Mouse (Mus musculus): ENCODE data around the gene Ralgapa2. TPM values are rescaled to one million over a fixed set of nuclear protein-coding genes. Genes with fewer than 3 reads are reported as not detected.
"Not testable (repeated sequence)": the region's sequence is repeated elsewhere in the genome, so short reads cannot be mapped to it uniquely, and the experiment has no call there.

The Ralgapa2 gene
- polyA plus RNA-seq, 1 experiment from 2014 or later = 7.7 TPM

DNA sequence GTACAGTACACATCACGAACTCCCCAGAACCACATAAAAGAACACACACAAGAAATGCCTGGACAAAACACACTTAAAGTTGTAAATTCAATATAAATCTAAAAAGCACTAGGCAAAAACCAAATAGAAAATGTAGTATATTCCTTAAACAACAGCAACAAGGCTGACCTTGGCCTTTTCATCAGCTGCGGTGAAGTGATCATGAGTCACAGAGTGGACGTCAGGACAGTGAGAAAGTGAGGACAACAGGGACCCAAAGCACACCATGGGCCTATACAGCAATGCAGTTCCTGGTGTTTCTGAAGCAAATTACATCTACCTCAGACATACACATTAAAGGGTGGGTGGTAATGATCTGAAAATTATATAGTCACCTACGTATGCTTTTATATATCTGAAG is 44.1 kb downstream of the Ralgapa2 start:
- Histone ChIP-seq H3K27ac (no peak overlapping the region), H3K4me2 (no peak overlapping the region), H3K36me3 (no peaks in the 10 kb centered on the region), H3K4me3 (no peak overlapping the region), H3K9ac (no peak overlapping the region), H3K9me3 (no peaks in the 10 kb centered on the region), H3K4me1 (no peaks in the 10 kb centered on the region), H3K27me3 (no peaks in the 10 kb centered on the region)
- WGBS = 86% methylated on average over 4 of the region's 4 CpGs
- ATAC-seq (ENCODE audit: borderline replicate concordance, extremely low read depth, low FRiP score, low TSS enrichment) = no peak

DNA sequence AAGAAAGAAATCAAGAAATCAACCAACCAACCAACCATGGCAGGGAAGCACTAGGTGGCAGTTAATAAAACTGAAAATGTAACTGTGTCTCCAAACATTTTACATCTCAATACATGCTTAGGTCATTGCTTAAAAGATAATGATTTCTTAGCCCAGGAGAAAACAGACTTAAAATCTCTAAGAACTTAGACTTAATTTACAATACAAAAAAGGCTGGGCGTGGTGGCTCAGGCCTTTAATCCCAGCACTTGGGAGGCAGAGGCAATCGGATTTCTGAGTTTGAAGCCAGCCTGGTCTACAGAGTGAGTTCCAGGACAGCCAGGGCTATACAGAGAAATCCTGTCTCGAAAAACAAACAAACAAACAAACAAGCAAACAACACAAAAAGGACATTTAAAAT is 45.3 kb downstream of the Ralgapa2 start:
- not testable (repeated sequence) for H3K4me3 ChIP-seq; H3K36me3 ChIP-seq; H3K27ac ChIP-seq; H3K9ac ChIP-seq; ATAC-seq (ENCODE audit: borderline replicate concordance, extremely low read depth, low FRiP score, low TSS enrichment); H3K9me3 ChIP-seq; H3K27me3 ChIP-seq; H3K4me1 ChIP-seq; H3K4me2 ChIP-seq
- 74% methylated on average over 3 of the region's 3 CpGs for WGBS

DNA sequence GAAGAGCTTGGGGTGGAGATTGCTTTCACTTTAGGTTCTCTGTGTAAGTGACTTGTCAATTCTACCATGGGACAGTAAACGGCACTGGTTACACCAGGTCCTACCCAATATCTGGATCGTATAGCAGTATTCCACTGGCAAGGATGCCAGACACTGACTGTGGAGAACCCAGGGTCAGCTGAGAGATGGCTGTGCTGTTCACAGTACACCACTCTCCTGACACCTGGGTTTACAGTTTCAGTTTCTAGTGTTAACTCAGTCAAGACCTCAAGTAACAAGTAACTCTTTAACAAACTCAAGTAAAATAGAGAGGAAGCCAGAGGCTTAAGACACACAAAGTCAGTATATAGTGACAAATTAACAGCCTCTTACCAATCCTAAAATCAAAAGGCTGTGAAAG is 54.6 kb downstream of the Ralgapa2 start:
- Histone ChIP-seq H3K4me3 (no peak overlapping the region), H3K9me3 (no peaks in the 10 kb centered on the region), H3K4me2 (no peak overlapping the region), H3K4me1 (no peaks in the 10 kb centered on the region), H3K9ac (no peak overlapping the region), H3K27ac (no peak overlapping the region), H3K36me3 (no peaks in the 10 kb centered on the region), H3K27me3 (no peaks in the 10 kb centered on the region)
- no peak for ATAC-seq (ENCODE audit: borderline replicate concordance, extremely low read depth, low FRiP score, low TSS enrichment)
- 53% methylated on average over 2 of the region's 2 CpGs for WGBS

DNA sequence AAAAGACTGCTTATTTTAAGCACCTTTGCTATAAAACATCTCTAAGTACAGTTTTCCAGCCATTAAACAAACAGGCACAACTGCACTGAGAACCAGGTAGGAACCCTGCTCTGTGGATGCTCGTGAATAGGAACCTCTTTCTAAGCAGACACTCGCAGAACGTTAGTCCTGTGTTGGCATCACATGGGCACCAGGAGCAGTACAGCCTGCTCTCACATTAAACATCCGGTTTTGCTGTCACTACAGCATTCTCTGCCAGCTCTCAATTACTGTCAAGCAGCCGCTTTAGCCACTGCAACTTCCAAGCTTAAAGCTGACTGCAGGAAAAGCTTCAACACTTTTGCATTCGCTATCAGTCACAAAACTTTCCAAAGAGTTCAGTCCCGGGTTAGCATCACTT is 55.5 kb downstream of the Ralgapa2 start:
- H3K9ac ChIP-seq = no peak overlapping the region
- ATAC-seq (ENCODE audit: borderline replicate concordance, extremely low read depth, low FRiP score, low TSS enrichment) = no peak
- H3K4me2 ChIP-seq = no peak overlapping the region
- H3K4me3 ChIP-seq = no peak overlapping the region
- no peaks in the 10 kb centered on the region for H3K9me3 ChIP-seq
- 59% methylated on average over 7 of the region's 7 CpGs for WGBS
- no peak overlapping the region for H3K27ac ChIP-seq
- no peaks in the 10 kb centered on the region for H3K27me3 ChIP-seq
- H3K4me1 ChIP-seq = no peaks in the 10 kb centered on the region
- H3K36me3 ChIP-seq = no peaks in the 10 kb centered on the region

DNA sequence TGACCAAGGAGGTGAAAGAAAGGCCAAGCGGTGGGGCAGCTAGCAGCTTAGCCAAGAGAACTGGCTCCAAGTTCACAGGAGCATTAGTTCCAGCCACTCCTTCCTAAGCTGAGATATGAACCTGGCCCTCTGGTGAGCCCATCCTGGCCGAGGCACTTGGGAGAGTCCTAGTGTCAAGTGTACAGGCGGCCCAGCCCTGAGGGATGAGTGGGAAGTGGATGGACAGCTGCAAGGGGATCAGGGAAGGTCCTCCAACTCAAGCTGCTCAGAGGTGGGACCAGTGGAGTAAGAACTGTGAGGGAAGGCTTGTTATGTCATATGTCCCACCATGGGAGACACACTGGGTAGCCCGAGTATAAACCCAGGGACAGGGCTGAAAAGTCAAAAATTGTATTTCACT is 56.1 kb downstream of the Ralgapa2 start:
- no peaks in the 10 kb centered on the region for H3K27me3 ChIP-seq
- H3K9me3 ChIP-seq = no peaks in the 10 kb centered on the region
- WGBS = 88% methylated on average over 4 of the region's 4 CpGs
- H3K4me2 ChIP-seq = no peak overlapping the region
- H3K4me3 ChIP-seq = no peak overlapping the region
- no peaks in the 10 kb centered on the region for H3K36me3 ChIP-seq
- no peak overlapping the region for H3K27ac ChIP-seq
- H3K4me1 ChIP-seq = no peaks in the 10 kb centered on the region
- H3K9ac ChIP-seq = no peak overlapping the region
- ATAC-seq (ENCODE audit: borderline replicate concordance, extremely low read depth, low FRiP score, low TSS enrichment) = no peak

DNA sequence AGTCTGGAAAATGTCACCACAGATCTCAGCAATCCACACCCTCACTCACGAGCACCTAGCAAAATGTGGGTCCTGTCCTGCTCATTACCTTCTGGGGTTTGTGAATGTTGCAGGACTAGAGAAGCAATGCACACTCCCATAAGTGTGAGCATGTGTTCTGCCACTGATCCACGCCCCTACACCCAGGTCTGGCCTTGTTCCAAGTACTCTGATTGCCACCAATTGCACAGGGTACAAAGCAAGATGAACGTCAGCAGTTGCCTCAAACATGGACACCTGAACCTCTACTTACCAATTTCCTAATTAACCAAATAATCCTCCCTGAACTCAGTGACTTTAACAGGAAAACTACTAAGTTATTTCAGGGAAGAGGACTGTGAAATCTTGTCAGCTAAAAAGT is 68.1 kb downstream of the Ralgapa2 start:
- H3K9ac ChIP-seq = no peak overlapping the region
- no peaks in the 10 kb centered on the region for H3K4me1 ChIP-seq
- no peaks in the 10 kb centered on the region for H3K9me3 ChIP-seq
- 61% methylated on average over 3 of the region's 3 CpGs for WGBS
- H3K27ac ChIP-seq = no peak overlapping the region
- no peak overlapping the region for H3K4me3 ChIP-seq
- H3K36me3 ChIP-seq = no peaks in the 10 kb centered on the region
- H3K4me2 ChIP-seq = no peak overlapping the region
- no peaks in the 10 kb centered on the region for H3K27me3 ChIP-seq
- no peak for ATAC-seq (ENCODE audit: borderline replicate concordance, extremely low read depth, low FRiP score, low TSS enrichment)

DNA sequence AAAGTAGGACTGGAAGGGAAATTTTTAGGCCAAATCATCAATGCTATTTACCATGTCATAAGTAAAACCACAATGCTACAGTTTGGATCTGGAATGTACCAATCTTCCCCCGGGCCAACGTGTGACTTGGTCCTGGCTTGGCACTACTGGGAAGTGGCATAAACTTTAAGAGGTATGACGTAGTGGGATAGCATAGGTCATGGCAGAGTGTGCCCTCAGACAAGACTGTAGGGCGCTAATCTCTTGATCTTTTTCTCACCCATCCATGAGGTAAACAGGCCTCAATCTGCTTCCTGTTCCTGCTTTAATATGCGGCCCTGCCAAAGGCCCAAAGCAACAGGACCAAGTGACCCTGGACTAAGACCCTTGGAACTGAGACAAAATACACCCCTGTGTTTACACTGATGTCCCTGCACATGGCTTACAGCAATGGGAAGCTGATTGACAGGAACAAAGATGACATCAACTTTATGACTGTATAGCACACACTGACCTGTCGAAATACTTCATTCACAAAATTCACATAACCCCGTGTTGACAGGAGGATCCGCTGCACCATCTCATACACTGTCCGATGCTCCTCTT is 68.8 kb downstream of the Ralgapa2 start:
- H3K9me3 ChIP-seq = no peaks in the 10 kb centered on the region
- H3K27me3 ChIP-seq = no peaks in the 10 kb centered on the region
- H3K4me1 ChIP-seq = no peaks in the 10 kb centered on the region
- 81% methylated on average over 9 of the region's 9 CpGs for WGBS
- no peak overlapping the region for H3K27ac ChIP-seq
- no peak overlapping the region for H3K9ac ChIP-seq
- no peaks in the 10 kb centered on the region for H3K36me3 ChIP-seq
- H3K4me2 ChIP-seq = no peak overlapping the region
- ATAC-seq (ENCODE audit: borderline replicate concordance, extremely low read depth, low FRiP score, low TSS enrichment) = peak; percentile 42; the same call in 1 of the 2 replicates
- no peak overlapping the region for H3K4me3 ChIP-seq

DNA sequence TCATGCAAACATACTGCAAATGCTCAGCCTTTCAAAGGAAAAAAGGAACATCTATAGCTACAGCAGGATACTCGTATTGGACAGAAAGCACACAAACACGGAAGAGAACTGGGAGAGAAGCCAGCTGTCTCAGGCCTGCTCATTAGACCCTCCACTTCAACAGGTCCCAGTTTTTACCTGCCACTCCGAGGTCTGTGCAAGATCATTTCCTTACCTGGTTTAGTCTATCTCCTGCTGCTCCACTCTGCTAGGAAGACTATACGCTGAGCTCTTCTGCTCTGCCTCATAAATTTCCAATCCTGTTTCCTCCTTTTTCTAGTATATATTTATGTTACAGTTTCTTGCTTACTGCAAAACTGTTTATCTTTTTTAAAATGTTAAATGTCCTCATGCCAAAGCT is 70.4 kb downstream of the Ralgapa2 start:
- Histone ChIP-seq H3K27ac (no peak overlapping the region), H3K9me3 (no peaks in the 10 kb centered on the region), H3K4me1 (no peaks in the 10 kb centered on the region), H3K4me2 (no peak overlapping the region), H3K9ac (no peak overlapping the region), H3K4me3 (no peak overlapping the region), H3K36me3 (no peaks in the 10 kb centered on the region), H3K27me3 (no peaks in the 10 kb centered on the region)
- no peak for ATAC-seq (ENCODE audit: borderline replicate concordance, extremely low read depth, low FRiP score, low TSS enrichment)
- WGBS = 71% methylated on average over 4 of the region's 4 CpGs

DNA sequence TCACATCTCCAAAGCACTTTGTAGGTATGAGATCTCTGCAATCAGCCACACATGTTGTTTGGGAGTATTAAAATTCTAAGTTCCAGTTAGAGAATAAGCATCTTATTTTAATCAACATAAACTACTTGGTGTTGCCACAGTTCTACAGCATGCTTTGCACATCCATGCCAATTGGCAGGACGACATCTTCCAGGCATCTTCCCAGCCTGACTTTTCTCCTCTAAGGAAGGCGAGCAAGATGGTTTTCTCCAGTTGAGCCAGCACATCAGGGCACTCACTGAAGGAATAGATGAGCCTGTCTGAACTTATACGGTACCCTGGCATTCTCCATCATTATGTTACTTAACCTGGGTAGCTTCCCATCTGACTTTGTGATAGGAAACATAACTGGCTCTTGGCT is 83.4 kb downstream of the Ralgapa2 start:
- H3K4me1 ChIP-seq = no peaks in the 10 kb centered on the region
- ATAC-seq (ENCODE audit: borderline replicate concordance, extremely low read depth, low FRiP score, low TSS enrichment) = no peak
- 85% methylated on average over 3 of the region's 3 CpGs for WGBS

DNA sequence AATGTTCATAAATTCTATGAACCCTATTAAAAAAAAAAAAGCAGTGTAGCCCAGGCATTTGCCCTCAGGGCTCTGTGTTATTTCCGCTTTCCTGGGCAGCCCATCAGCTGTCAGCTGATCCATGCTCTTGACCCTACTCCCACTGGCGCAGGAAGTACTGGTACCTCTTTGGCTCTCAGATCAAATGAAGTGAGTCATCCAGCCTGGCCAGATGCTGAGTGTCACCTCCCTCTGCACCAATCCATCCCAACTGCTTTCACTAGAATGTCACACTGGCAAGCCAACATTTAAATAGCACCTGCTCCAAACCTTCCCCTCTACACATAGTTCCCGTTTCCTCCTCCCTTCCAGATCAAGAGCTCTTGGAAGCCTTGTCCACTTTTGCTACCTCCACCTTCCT is 84.8 kb downstream of the Ralgapa2 start:
- H3K27me3 ChIP-seq = no peaks in the 10 kb centered on the region
- H3K9ac ChIP-seq = no peak overlapping the region
- H3K27ac ChIP-seq = no peak overlapping the region
- 77% methylated on average over 3 of the region's 3 CpGs for WGBS
- H3K36me3 ChIP-seq = 0 out of 2 replicates have a peak, but pooled peaks cover 3% of the 10 kb centered on the region
- H3K9me3 ChIP-seq = no peaks in the 10 kb centered on the region
- H3K4me2 ChIP-seq = no peak overlapping the region
- H3K4me3 ChIP-seq = no peak overlapping the region
- ATAC-seq (ENCODE audit: borderline replicate concordance, extremely low read depth, low FRiP score, low TSS enrichment) = no peak
- H3K4me1 ChIP-seq = no peaks in the 10 kb centered on the region

More for the DNA sequence above, 83.4 kb downstream of the Ralgapa2 start:
- Histone ChIP-seq H3K36me3 (0 out of 2 replicates have a peak, but pooled peaks cover 3% of the 10 kb centered on the region), H3K9me3 (no peaks in the 10 kb centered on the region), H3K4me2 (no peak overlapping the region), H3K27ac (no peak overlapping the region), H3K27me3 (no peaks in the 10 kb centered on the region), H3K4me3 (no peak overlapping the region), H3K9ac (no peak overlapping the region)

DNA sequence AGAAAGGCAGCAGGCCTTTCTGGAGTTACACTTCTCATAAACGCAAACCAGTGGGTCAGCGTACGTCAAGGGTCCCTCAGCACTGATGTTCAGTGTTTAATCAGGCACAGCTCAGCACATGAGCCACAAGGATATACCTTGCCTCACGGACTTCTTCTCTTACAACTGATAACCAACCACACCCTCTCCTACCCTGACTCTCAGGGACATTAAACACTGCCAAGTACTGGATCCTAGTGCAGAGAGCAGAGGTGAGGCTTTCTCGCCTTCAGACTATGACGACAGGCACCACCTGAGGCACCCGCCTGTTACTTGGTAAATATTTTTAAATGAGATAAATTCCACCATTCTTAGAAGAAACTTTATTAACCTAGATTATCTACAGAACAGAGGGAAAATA is 85.8 kb downstream of the Ralgapa2 start:
- ATAC-seq (ENCODE audit: borderline replicate concordance, extremely low read depth, low FRiP score, low TSS enrichment) = no peak
- 85% methylated on average over 7 of the region's 7 CpGs for WGBS
- H3K4me1 ChIP-seq = no peaks in the 10 kb centered on the region
- H3K27ac ChIP-seq = no peak overlapping the region
- H3K9ac ChIP-seq = no peak overlapping the region
- H3K36me3 ChIP-seq = 0 out of 2 replicates have a peak, but pooled peaks cover 3% of the 10 kb centered on the region
- no peaks in the 10 kb centered on the region for H3K9me3 ChIP-seq
- no peak overlapping the region for H3K4me2 ChIP-seq
- no peak overlapping the region for H3K4me3 ChIP-seq
- H3K27me3 ChIP-seq = no peaks in the 10 kb centered on the region

DNA sequence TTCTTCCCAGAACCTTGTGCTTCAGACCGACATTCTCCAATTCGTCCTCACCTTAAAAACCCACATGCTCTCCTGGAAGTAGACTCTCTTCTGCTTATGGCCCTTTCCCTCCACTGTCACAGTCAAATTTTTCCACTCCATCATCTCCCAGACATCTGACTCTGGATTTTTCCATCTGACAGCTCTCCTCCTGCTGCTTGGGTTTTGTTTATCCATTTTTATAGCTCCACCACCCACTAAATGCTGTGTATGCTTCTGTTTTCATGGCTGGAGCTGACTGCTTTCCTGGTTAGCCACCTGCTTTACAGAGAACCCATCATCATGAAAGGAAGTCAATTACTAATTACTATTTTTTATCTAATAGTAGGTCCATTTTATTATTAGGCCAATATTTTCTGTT is 86.9 kb downstream of the Ralgapa2 start:
- Histone ChIP-seq H3K36me3 (0 out of 2 replicates have a peak, but pooled peaks cover 5% of the 10 kb centered on the region), H3K4me3 (no peak overlapping the region), H3K27me3 (no peaks in the 10 kb centered on the region), H3K4me2 (no peak overlapping the region), H3K27ac (no peak overlapping the region), H3K9me3 (no peaks in the 10 kb centered on the region), H3K4me1 (no peaks in the 10 kb centered on the region), H3K9ac (no peak overlapping the region)
- no peak for ATAC-seq (ENCODE audit: borderline replicate concordance, extremely low read depth, low FRiP score, low TSS enrichment)
- WGBS = 81% methylated on average over 2 of the region's 2 CpGs

Measured in lung, embryonic 15.5 days (tissue).